Mouse (Mus musculus): ENCODE results near the gene Ngdn. TPM values are rescaled to one million over a fixed set of nuclear protein-coding genes. Genes with fewer than 3 reads are reported as not detected.
"Not testable (repeated sequence)": the region's sequence is repeated elsewhere in the genome, so short reads cannot be mapped to it uniquely, and the experiment has no call there.

Gene Ngdn
- total and polyA plus RNA-seq, 3 experiments, result 140 to 148 TPM; not detected in 1

DNA sequence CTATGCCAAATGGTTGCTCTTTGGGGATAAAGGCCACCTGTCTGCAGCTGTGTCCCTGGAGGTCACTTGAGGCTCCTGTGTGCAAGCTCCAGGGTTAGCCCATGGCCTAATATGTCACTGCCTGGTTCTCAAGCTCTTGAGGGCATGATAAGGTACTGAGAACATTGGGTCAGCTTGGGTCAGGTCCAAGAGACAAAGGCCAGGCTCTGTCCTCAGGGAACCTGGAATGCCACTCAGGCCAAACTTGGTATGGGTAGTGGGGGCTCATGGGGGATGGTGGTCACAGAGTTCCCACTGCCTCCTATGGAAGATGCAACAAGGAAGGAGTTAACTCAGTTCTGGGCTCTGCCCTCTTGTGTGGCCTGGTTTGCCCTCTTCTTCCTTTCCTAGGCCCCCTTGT lies 46.9 kb upstream of the Ngdn start:
- TF ChIP-seq MAFK (IDR thresholded peaks at IDR 0.05; ENCODE audit: borderline replicate concordance, low read depth, low read length) (no peak), NRF1 (IDR thresholded peaks at IDR 0.05; ENCODE audit: insufficient read depth, low read depth, low read length, poor library complexity, severe bottlenecking) (no peak), ZMIZ1 (IDR thresholded peaks at IDR 0.05; ENCODE audit: low read depth, low read length) (no peak), GABPA (IDR thresholded peaks at IDR 0.05; ENCODE audit: low read depth, low read length) (no peak)
- Histone ChIP-seq H3K4me1 (ENCODE audit: control insufficient read depth in 1 of 2, insufficient read depth in 2 of 2, low read length in 2 of 2) (no peaks in the 10 kb centered on the region), H3K79me2 (ENCODE audit: control insufficient read depth, insufficient read depth, low read length, poor library complexity) (no peaks in the 10 kb centered on the region), H3K27ac (ENCODE audit: control insufficient read depth, low read depth, low read length) (no peak overlapping the region), H3K36me3 (ENCODE audit: control insufficient read depth in 1 of 2, insufficient read depth in 2 of 2, low read length in 2 of 2) (no peaks in the 10 kb centered on the region), H3K9me3 (replicated peaks; ENCODE audit: insufficient read depth, low read length) (no peaks in the 10 kb centered on the region), H3K9ac (ENCODE audit: control insufficient read depth, low read depth, low read length, poor library complexity, severe bottlenecking) (no peak overlapping the region), H3K27me3 (ENCODE audit: control insufficient read depth in 1 of 2, insufficient read depth in 2 of 2, low read length in 2 of 2) (peaks cover 0 to 9% of the 10 kb centered on the region in 2 experiments; a peak in 3 of 4 replicates), H3K4me3 (ENCODE audit: control insufficient read depth in 1 of 2, insufficient read depth in 1 of 2, low read depth in 2 of 2, low read length in 2 of 2) (no peak overlapping the region)
- no peak for DNase-seq (ENCODE audit: low read depth, low spot score)

DNA sequence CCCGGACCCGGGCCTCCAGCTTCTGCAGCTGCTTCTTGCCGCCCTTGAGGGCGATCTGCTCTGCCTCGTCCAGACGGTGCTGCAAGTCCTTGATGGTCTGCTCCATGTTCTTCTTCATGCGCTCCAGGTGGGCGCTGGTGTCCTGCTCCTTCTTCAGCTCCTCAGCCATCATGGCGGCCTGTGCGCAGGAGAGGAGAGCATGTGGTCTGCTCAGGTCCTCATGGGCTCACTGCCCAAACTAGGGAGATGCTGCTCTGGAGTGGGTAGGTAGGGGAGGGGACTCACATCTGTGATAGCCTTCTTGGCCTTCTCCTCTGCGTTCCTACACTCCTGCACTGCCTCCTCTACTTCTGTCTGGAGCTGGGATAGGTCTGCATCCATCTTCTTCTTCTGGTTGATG lies 42.5 kb upstream of the Ngdn start:
- H3K9ac ChIP-seq (ENCODE audit: control insufficient read depth, low read depth, low read length, poor library complexity, severe bottlenecking); H3K79me2 ChIP-seq (ENCODE audit: control insufficient read depth, insufficient read depth, low read length, poor library complexity); H3K27ac ChIP-seq (ENCODE audit: control insufficient read depth, low read depth, low read length); H3K9me3 ChIP-seq (replicated peaks; ENCODE audit: insufficient read depth, low read length); H3K4me3 ChIP-seq (ENCODE audit: control insufficient read depth in 1 of 2, insufficient read depth in 1 of 2, low read depth in 2 of 2, low read length in 2 of 2); DNase-seq (ENCODE audit: low read depth, low spot score); H3K36me3 ChIP-seq (ENCODE audit: control insufficient read depth in 1 of 2, insufficient read depth in 2 of 2, low read length in 2 of 2); H3K4me1 ChIP-seq (ENCODE audit: control insufficient read depth in 1 of 2, insufficient read depth in 2 of 2, low read length in 2 of 2): not testable (repeated sequence)
- H3K27me3 ChIP-seq (ENCODE audit: control insufficient read depth in 1 of 2, insufficient read depth in 2 of 2, low read length in 2 of 2), result peaks cover 7 to 15% of the 10 kb centered on the region in 2 experiments

DNA sequence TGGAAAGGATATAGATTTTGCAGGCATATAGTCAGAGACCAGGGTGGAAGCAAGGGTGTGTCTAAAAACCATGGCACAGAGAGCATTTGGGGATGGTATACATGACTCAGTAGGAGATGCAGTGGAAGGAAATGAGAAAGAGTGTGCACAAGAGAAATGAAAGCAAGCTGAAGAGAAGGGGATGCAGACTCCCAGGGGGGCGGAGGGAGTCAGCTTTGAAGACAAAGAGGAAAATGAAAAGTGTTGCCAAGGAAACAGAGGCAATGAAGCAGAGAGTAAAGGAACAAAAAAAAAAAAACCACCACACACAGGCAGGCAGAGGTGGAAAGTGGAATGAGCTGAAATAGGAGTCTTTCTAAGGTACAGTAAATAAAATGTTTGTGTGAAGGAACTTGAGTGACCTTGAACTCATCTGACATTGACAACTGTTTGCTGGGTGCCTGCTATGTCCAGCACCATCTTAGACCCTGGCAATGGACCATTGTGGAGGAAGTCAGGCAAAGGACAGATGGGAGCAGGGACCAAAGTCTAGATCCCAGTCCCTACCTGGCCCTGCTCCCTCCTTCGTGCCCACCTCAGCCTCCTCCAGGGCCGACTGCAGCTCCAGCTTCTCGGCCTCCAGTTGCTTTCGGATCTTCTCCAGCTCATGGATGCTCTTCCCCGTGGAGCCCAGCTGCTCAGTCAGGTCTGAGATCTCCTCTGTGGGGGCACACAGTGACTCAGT lies 41.0 kb upstream of the Ngdn start:
- H3K27ac ChIP-seq (ENCODE audit: control insufficient read depth, low read depth, low read length), result no peak overlapping the region
- H3K36me3 ChIP-seq (ENCODE audit: control insufficient read depth in 1 of 2, insufficient read depth in 2 of 2, low read length in 2 of 2), result no peaks in the 10 kb centered on the region
- no peaks in the 10 kb centered on the region for H3K4me1 ChIP-seq (ENCODE audit: control insufficient read depth in 1 of 2, insufficient read depth in 2 of 2, low read length in 2 of 2)
- H3K9me3 ChIP-seq (replicated peaks; ENCODE audit: insufficient read depth, low read length), result no peaks in the 10 kb centered on the region
- H3K4me3 ChIP-seq (ENCODE audit: control insufficient read depth in 1 of 2, insufficient read depth in 1 of 2, low read depth in 2 of 2, low read length in 2 of 2), result no peak overlapping the region
- no peak overlapping the region for H3K9ac ChIP-seq (ENCODE audit: control insufficient read depth, low read depth, low read length, poor library complexity, severe bottlenecking)
- no peaks in the 10 kb centered on the region for H3K79me2 ChIP-seq (ENCODE audit: control insufficient read depth, insufficient read depth, low read length, poor library complexity)
- peaks cover 7 to 13% of the 10 kb centered on the region in 2 experiments for H3K27me3 ChIP-seq (ENCODE audit: control insufficient read depth in 1 of 2, insufficient read depth in 2 of 2, low read length in 2 of 2)
- no peak for TF ChIP-seq MAZ (IDR thresholded peaks at IDR 0.05; ENCODE audit: low read depth, low read length)
- no peak for TF ChIP-seq KAT2A (conservative IDR thresholded peaks at IDR 0.05; ENCODE audit: low read depth, low read length)
- no peak for TF ChIP-seq JUND (IDR thresholded peaks at IDR 0.05; ENCODE audit: low read depth, low read length)
- no peak for DNase-seq (ENCODE audit: low read depth, low spot score)

DNA sequence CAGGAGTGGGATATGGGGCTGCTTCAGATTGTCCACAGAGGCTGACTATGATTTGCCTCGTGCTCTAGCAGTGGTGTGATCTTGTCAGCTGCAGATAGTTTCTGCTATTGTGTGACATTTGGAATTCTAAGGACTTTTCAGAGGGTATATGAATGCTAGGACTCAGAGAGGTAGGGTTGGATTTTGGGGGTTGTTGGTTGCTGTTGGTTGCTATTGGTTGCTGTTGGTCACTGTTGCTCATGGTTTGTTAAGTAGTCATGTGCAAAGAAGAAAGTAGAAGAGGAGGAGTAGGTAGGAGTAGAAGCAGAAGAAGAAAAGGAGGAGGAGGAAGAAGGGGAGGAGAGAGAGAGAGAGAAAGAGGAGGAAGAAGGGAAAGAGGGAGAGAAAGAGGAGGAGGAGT lies 38.6 kb upstream of the Ngdn start, which contains the start of gene Gm17428:
TSS of gene Gm17428 (plus strand) at position 301 of the 400 bp plus-strand sequence.
- Histone ChIP-seq H3K4me1 (ENCODE audit: control insufficient read depth in 1 of 2, insufficient read depth in 2 of 2, low read length in 2 of 2) (no peaks in the 10 kb centered on the region), H3K79me2 (ENCODE audit: control insufficient read depth, insufficient read depth, low read length, poor library complexity) (no peaks in the 10 kb centered on the region)
- TF ChIP-seq MEF2A (IDR thresholded peaks at IDR 0.05; ENCODE audit: extremely low read depth, insufficient replicate concordance, low read depth, low read length, poor library complexity, severe bottlenecking), result no peak
- TF ChIP-seq MAFK (IDR thresholded peaks at IDR 0.05; ENCODE audit: borderline replicate concordance, low read depth, low read length), result no peak

More for the DNA sequence above, 38.6 kb upstream of the Ngdn start, which contains the start of gene Gm17428:
- Histone ChIP-seq H3K27ac (ENCODE audit: control insufficient read depth, low read depth, low read length) (no peak within 1 kb of the TSS), H3K9ac (ENCODE audit: control insufficient read depth, low read depth, low read length, poor library complexity, severe bottlenecking) (no peak within 1 kb of the TSS), H3K9me3 (replicated peaks; ENCODE audit: insufficient read depth, low read length) (no peaks in the 10 kb centered on the region), H3K4me3 (ENCODE audit: control insufficient read depth in 1 of 2, insufficient read depth in 1 of 2, low read depth in 2 of 2, low read length in 2 of 2) (no peak within 1 kb of the TSS), H3K27me3 (ENCODE audit: control insufficient read depth in 1 of 2, insufficient read depth in 2 of 2, low read length in 2 of 2) (peaks cover 7 to 9% of the 10 kb centered on the region in 2 experiments), H3K36me3 (ENCODE audit: control insufficient read depth in 1 of 2, insufficient read depth in 2 of 2, low read length in 2 of 2) (no peaks in the 10 kb centered on the region)
- no peak for DNase-seq (ENCODE audit: low read depth, low spot score)
